8 mouse cellular contexts compared by ENCODE assay signal in the genomic region with DNA sequence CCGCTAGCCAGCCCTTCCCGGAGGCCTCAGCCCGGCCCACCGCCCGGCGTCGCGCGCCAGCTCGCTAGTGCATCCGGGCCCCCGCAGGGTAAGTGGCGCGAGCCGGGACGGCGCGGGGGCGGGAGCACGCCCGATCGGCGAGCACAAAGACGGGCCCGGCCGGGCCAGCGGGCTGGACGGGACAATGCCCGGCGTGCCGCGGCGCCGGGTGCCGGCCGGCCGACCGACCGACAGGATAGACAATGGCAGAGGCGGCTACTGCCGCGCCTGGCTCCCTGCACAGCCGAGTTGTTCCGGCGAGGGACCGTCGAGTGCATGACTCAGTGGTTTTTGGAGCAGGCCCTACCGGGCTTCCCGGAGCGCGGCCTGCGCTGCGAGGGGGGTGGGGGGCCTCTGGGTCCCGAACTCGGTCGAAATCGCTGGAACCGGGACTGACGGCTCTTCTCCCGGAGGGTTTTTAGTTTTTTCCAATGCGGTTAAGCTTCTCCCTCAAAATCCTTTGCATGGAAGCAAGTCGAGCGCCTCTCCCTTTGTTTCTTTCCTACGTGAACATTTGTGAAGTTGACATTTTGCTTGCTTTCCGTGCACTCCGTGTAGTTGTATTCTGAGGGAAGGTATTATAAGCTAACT. TPM values are rescaled to one million over a fixed set of nuclear protein-coding genes. Genes with fewer than 3 reads are reported as not detected.
DNase-seq lines count a peak whose midpoint lies in the region; ATAC-seq lines count a peak whose summit lies in the region.

No protein-coding gene starts in this region.

- peak overlapping the region; percentile 67 for H3K4me2 ChIP-seq in embryonic facial prominence, embryonic 14.5 days (ENCODE audit: low read depth, low read length)
- H3K4me2 ChIP-seq in limb, embryonic 15.5 days: peak overlapping the region; percentile 62
- peak overlapping the region; percentile 34 for H3K4me2 ChIP-seq in midbrain, embryonic 16.5 days (ENCODE audit: low read length)
- H3K4me2 ChIP-seq in stomach, embryonic 14.5 days (replicated peaks; ENCODE audit: low read depth, low read length): peak overlapping the region; percentile 83

- under 1% methylated on average over 27 of the region's 66 CpGs for WGBS in embryonic facial prominence, embryonic 14.5 days
- WGBS in limb, embryonic 15.5 days: under 1% methylated on average over 57 of the region's 66 CpGs
- whole genome bisulfite sequencing in midbrain, embryonic 16.5 days: under 1% methylated on average over 62 of the region's 66 CpGs
- 1% methylated on average over 65 of the region's 66 CpGs for WGBS in stomach, embryonic 14.5 days

- H3K4me3 ChIP-seq in embryonic facial prominence, embryonic 14.5 days (ENCODE audit: low read depth, low read length): peak overlapping the region; percentile 96
- peak overlapping the region; percentile 95 for H3K4me3 ChIP-seq in limb, embryonic 15.5 days
- peak overlapping the region; percentile 95 for H3K4me3 ChIP-seq in midbrain, embryonic 16.5 days (ENCODE audit: low read depth, low read length)
- peak overlapping the region; percentile 96 for H3K4me3 ChIP-seq in stomach, embryonic 14.5 days (ENCODE audit: low read depth, low read length)

- peak overlapping the region; percentile 100 for H3K9ac ChIP-seq in embryonic facial prominence, embryonic 14.5 days (ENCODE audit: low read depth, low read length)
- H3K9ac ChIP-seq in limb, embryonic 15.5 days: peak overlapping the region; percentile 99
- peak overlapping the region; percentile 99 for H3K9ac ChIP-seq in midbrain, embryonic 16.5 days (ENCODE audit: low read depth, low read length)
- peak overlapping the region; percentile 99 for H3K9ac ChIP-seq in stomach, embryonic 14.5 days (replicated peaks; ENCODE audit: low read depth, low read length)

- no peaks in the 10 kb centered on the region for H3K9me3 ChIP-seq in embryonic facial prominence, embryonic 14.5 days (ENCODE audit: control insufficient read depth, low read length)
- H3K9me3 ChIP-seq in limb, embryonic 15.5 days: no peaks in the 10 kb centered on the region
- no peaks in the 10 kb centered on the region for H3K9me3 ChIP-seq in midbrain, embryonic 16.5 days (replicated peaks; ENCODE audit: control insufficient read depth, low read length, poor library complexity, severe bottlenecking)
- no peaks in the 10 kb centered on the region for H3K9me3 ChIP-seq in stomach, embryonic 14.5 days (ENCODE audit: control insufficient read depth, low read depth, low read length)

- no peaks in the 10 kb centered on the region for H3K27me3 ChIP-seq in embryonic facial prominence, embryonic 14.5 days (replicated peaks; ENCODE audit: control insufficient read depth, insufficient read depth, low read length)
- no peaks in the 10 kb centered on the region for H3K27me3 ChIP-seq in limb, embryonic 15.5 days
- no peaks in the 10 kb centered on the region for H3K27me3 ChIP-seq in midbrain, embryonic 16.5 days (ENCODE audit: control insufficient read depth, insufficient read depth, low read depth, low read length)
- H3K27me3 ChIP-seq in stomach, embryonic 14.5 days (ENCODE audit: control insufficient read depth, insufficient read depth, low read length): no peaks in the 10 kb centered on the region

- ATAC-seq in embryonic facial prominence, embryonic 14.5 days (ENCODE audit: low read depth): peak; percentile 64
- ATAC-seq in limb, embryonic 15.5 days (ENCODE audit: insufficient number of reproducible peaks, low FRiP score, low TSS enrichment, low read depth): peak; percentile 52; the same call in 1 of the 2 replicates
- no peak; the same call in 1 of the 2 replicates for ATAC-seq in midbrain, embryonic 16.5 days
- peak; percentile 54 for ATAC-seq in stomach, embryonic 14.5 days (ENCODE audit: insufficient number of reproducible peaks, insufficient read depth, low FRiP score, low read depth)

- H3K27ac ChIP-seq in embryonic facial prominence, embryonic 14.5 days (replicated peaks; ENCODE audit: low read depth, low read length): peak overlapping the region; percentile 100
- H3K27ac ChIP-seq in limb, embryonic 15.5 days: peak overlapping the region; percentile 100
- peak overlapping the region; percentile 99 for H3K27ac ChIP-seq in midbrain, embryonic 16.5 days (ENCODE audit: low read length)
- peak overlapping the region; percentile 100 for H3K27ac ChIP-seq in stomach, embryonic 14.5 days (ENCODE audit: low read length)

- H3K4me1 ChIP-seq in embryonic facial prominence, embryonic 14.5 days (ENCODE audit: control insufficient read depth, insufficient read depth, low read length): peaks cover 8% of the 10 kb centered on the region; the same call in 1 of the 2 replicates
- H3K4me1 ChIP-seq in limb, embryonic 15.5 days: peaks cover 13% of the 10 kb centered on the region
- peaks cover 17% of the 10 kb centered on the region for H3K4me1 ChIP-seq in midbrain, embryonic 16.5 days (ENCODE audit: control insufficient read depth, insufficient read depth, low read length)
- peaks cover 3% of the 10 kb centered on the region; the same call in 1 of the 2 replicates for H3K4me1 ChIP-seq in stomach, embryonic 14.5 days (ENCODE audit: control insufficient read depth, insufficient read depth, low read length)

- peak; percentile 80 for DNase-seq in 3134 (ENCODE audit: extremely low read depth, insufficient read length, low spot score)
- peak; percentile 83 for DNase-seq in adrenal gland, adult 2 months
- DNase-seq in embryonic facial prominence, embryonic 14.5 days (ENCODE audit: low spot score): peak; percentile 73
- peak; percentile 53 for DNase-seq in heart, adult 8-10 months (ENCODE audit: low spot score)
- peak; percentile 49 to 54 for DNase-seq in kidney, adult 8-10 months

- H3K36me3 ChIP-seq in embryonic facial prominence, embryonic 14.5 days (ENCODE audit: control insufficient read depth, insufficient read depth, low read length): peaks cover 15% of the 10 kb centered on the region
- peaks cover 9% of the 10 kb centered on the region for H3K36me3 ChIP-seq in limb, embryonic 15.5 days
- H3K36me3 ChIP-seq in midbrain, embryonic 16.5 days (ENCODE audit: control insufficient read depth, insufficient read depth, low read length): no peaks in the 10 kb centered on the region
- peaks cover 11% of the 10 kb centered on the region; the same call in 1 of the 2 replicates for H3K36me3 ChIP-seq in stomach, embryonic 14.5 days (ENCODE audit: control insufficient read depth, insufficient read depth, low read length)

RNA-seq across cellular contexts. Expression of gene Zfand5, which starts 0.7 kb away (rescaled TPM):
- total RNA-seq in adrenal gland, adult 2 months (2021): 100 to 1,000 TPM; 171 to 173 TPM
- 61.3 and 69.8 TPM in 2 replicates for polyA plus RNA-seq in adrenal gland, adult 2 months (2012; rRNA removed)
- 130 and 133 TPM in 2 replicates for polyA plus RNA-seq in embryonic facial prominence, embryonic 14.5 days (2014; fragmentation: Nextera tagmentation; extraction: Ambion mirVana)
- total RNA-seq in heart, adult 8-10 months (2022): 100 to 1,000 TPM; 106 to 135 (median 128) TPM
- polyA plus RNA-seq in limb, embryonic 15.5 days (2015; fragmentation: Nextera tagmentation; extraction: Ambion mirVana): 84.8 and 89.3 TPM in 2 replicates
- 133 and 140 TPM in 2 replicates for polyA plus RNA-seq in midbrain, embryonic 16.5 days (2015; fragmentation: Nextera tagmentation; extraction: Ambion mirVana)
- 84.9 and 92.4 TPM in 2 replicates for polyA plus RNA-seq in stomach, embryonic 14.5 days (2014; fragmentation: Nextera tagmentation; extraction: Ambion mirVana)
